Mouse (Mus musculus) bone marrow, adult 2 months (tissue): ENCODE measurements around the gene Nif3l1.

Source experiments
- CTCF ChIP-seq: fragments of 200-500 bp; IDR thresholded peaks from 2 replicates; pipeline ENCODE4 v1.5.1; 2011; ENCODE audit warnings: low read length, control low read depth; ENCODE audit not compliant: control insufficient read depth, insufficient read depth
- POLR2A ChIP-seq: fragments of 200-500 bp; IDR thresholded peaks from 2 replicates; pipeline ENCODE4 v1.6.1; 2011; ENCODE audit warnings: low read depth, mild to moderate bottlenecking, control low read depth, low read length, borderline replicate concordance; ENCODE audit not compliant: control insufficient read depth

- TF ChIP-seq CTCF (no peak), POLR2A (no peak)
These were observed 58.2 kb downstream of the Nif3l1 start for GRCm38 (mm10) chr1:58503134-58503533.
